In the genomic region with DNA sequence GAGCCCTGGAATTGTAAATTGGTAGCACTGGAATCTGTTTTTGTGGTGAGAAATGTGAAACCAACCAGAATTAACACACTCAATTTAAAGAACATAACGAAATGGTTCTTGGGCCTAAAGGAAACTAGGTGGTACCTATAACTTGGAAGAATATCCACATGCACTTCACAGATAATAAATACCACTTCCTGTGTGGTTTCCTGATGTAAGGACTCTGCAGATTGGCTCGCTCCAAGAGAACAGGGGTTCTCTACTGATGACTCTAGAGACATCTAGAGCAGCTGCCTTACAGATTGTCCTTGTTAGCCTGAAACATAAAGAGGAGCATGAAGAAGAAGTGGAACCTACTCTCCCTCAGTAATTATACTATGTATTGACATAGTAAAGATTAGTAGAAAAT, we compare ENCODE assay signal across 18 mouse cellular contexts.
"Had no signal": no experiment of that assay in that cellular context is flagged by ENCODE, and none has a peak within 500 bp of the region (broad histone marks: within the 10 kb centered on the region; RNA-seq: fewer than 3 reads in every experiment).

No protein-coding gene starts in this region.

- DNase-seq: gastrocnemius, adult 2 months; gastrocnemius, postnatal 10 days; gastrocnemius, postnatal 25 days; heart, adult 18-20 months; heart, postnatal 14 days; heart, postnatal 36 days; kidney, adult 18-20 months; kidney, adult 8-10 months; kidney, postnatal 10 days; kidney, postnatal 25 days; kidney, postnatal 4 days; liver; liver, embryonic 13.5 days; liver, postnatal 0 days had no signal

- ATAC-seq: hindbrain, embryonic 16.5 days; inflammation-experienced regulatory T-cells, adult 6 months; intestine, embryonic 15.5 days; intestine, postnatal 0 days; liver, postnatal 0 days had no signal
